Mouse (Mus musculus) embryo, embryonic 9.5 days (tissue): ENCODE results near the gene Krt4.

Experiments
- DNase-seq: peaks from one replicate; pipeline ENCODE4 v3.0.0-alpha.2; 2017; ENCODE audit errors: extremely low spot score

The Krt4 gene

GRCm38 (mm10) chr15:101895216-101895615 is 29.3 kb downstream of the Krt4 start:
- no peak for DNase-seq

GRCm38 (mm10) chr15:101892820-101893219 is 31.7 kb downstream of the Krt4 start, which contains the start of gene Krt76:
Gene Krt76 (minus strand): TSS chr15:101892920.
- DNase-seq, result no peak

DNA sequence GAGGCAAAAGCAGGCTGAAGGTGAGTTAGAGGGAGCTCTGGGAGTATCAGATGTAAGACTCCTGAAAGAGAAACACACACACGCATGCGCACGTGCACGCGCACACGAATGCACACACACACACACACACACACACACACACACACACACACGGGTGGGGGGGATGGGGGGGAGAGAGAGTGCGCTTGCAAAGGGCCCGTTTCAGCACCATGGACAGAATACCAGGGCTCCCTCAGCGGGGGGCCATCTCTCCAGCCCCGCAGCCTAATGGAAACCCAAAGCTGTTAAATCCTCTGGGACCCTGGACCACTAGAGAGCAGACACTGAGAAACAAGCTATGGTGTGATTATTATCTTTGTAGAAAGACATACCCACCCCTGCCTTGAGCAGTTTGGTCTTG is 44.8 kb downstream of the Krt4 start:
- DNase-seq, result peak; percentile 31

DNA sequence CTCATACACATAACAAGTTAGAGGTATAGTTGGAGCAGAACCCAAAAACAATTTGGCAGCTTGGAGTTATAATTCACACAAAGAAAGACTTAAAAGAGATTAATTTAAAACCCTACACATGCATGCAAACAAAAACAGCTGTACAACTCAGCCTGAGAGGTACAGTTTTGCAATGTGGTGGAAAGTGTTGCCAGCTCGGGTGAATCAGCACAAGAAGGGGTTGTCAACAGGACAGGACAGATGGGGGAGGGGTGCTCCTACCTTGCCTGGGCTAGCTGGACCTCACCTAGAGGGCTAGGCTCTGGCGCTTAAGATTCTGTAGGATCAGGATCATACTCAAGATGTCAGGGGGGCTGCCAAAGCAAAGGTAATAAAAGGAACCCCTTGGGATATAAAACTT is 46.5 kb downstream of the Krt4 start:
- no peak for DNase-seq

DNA sequence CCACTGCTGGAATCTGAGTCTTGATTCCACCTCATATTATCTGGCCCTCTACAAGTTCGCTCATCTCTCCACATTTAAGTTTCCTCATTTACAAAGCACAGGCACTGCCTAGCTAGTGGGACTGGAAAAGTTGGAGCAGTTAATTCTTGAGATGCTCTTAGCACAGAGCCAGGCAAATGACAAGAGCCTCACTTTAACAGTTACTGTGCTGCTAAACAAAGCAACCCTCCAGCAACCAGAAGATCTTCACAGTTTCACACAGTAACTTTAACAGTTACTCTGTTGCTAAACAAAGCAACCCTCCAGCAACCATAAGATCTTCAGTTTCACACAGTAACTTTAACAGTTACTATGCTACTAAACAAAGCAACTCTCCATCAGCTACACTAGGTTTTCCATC is 50.2 kb downstream of the Krt4 start:
- DNase-seq, result no peak

DNA sequence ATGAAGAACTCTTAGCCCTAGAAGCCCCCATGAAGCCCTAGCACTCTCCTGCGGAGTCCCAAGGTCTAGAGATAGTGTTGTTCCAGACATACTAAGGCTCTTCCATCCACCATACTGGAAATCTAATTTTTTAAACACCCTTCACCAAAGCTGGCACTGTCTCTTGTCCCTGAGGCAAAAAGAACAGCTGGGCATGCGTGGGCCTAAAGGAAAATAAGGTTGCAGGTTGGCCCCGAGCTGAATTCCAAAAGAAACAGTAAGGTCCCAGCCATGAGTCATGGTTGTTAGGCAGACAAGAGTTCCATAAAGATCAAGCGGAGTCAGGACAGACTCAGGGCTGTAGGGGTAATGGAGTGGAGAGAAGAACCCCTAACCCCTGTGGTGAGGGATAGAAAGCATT is 51.3 kb downstream of the Krt4 start:
- DNase-seq, result no peak

DNA sequence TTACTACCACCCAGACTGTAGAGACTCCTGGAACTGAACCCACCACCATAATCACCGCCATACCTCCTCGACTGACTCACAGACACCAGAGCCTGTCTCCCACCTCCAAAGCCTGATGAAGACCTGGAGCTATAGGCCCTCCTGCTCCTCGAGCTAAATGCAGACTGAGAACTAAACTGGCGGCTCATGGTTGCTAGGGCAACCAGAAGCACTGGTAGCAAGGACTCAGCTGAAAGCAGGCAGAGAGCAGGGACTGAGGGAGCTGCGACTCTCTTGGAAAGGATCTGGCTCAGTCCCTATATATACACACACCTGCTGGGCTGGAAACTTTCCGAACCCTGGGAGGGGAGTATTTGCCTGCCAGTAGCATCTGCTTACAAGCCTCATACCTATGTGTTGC is 55.1 kb downstream of the Krt4 start, which contains the start of gene Krt77:
Gene Krt77 (minus strand): TSS at position 275 of the 400 bp plus-strand sequence.
- DNase-seq, result no peak
